Mouse (Mus musculus) heart, postnatal 0 days (tissue): ENCODE measurements around the gene Cd200r1.

Experiments
- CTCF ChIP-seq: IDR thresholded peaks from 2 replicates; pipeline ENCODE4 v1.5.1; 2016; ENCODE audit warnings: antibody characterized with exemption, control low read depth, low read depth
- EP300 ChIP-seq: IDR thresholded peaks from 2 replicates; pipeline ENCODE4 v1.6.1; 2016; ENCODE audit warnings: antibody characterized with exemption, low read depth

- TF ChIP-seq CTCF (no peak), EP300 (no peak)
These were observed 13.1 kb downstream of the Cd200r1 start for GRCm38 (mm10) chr16:44778538-44779147.
